Mouse (Mus musculus): ENCODE results near the gene Cdc14a. TPM values are rescaled to one million over a fixed set of nuclear protein-coding genes. Genes with fewer than 3 reads are reported as not detected.

Cdc14a gene
- polyA plus RNA-seq, 1 experiment from 2014 or later, result 13.4 TPM

DNA sequence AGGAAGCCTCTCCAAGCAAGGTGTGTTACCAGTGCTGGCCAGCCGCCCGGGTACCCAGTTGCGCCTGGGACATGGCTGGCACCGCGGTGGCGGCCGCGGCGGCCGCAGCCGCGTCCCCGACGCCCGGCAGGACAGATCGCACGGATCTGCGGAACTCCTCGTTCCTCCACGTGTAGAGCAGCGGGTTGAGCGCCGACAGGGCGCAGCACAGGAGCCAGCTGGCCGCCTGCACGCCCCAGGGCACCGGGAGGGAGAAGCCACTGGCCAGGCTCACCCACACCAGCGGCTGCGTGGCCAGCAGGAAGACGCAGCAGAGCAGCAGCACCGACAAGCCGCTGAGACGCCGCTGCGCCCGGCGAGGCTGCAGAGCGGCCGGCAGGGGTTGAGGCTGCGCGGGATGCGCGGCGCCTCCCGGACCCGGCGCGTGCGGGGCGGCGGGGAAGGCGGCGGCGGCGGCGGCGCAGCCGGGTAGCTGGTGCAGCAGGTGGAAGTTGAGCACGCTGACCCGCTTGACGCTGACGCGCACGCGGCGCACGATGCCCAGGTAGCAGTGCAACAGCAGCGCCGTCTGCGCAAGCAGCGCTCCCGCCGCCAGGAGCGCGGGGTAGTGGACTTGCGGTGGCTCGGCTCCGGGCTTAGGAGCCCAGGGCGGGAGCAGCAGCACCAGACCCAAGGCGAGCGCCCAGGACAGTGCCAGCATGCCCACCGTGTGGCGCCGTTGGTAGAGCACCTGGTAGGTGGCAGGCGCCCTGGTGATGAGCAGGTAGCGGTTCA lies 172.2 kb downstream of the Cdc14a start:
- Histone ChIP-seq H3K4me1 (peaks cover 22% of the 10 kb centered on the region), H3K9me3 (no peaks in the 10 kb centered on the region), H3K4me2 (replicated peaks) (peak overlapping the region; percentile 97), H3K27ac (no peak overlapping the region), H3K9ac (peak overlapping the region; percentile 42), H3K36me3 (no peaks in the 10 kb centered on the region), H3K4me3 (peak overlapping the region; percentile 49), H3K27me3 (peaks cover 54% of the 10 kb centered on the region)
- 1% methylated on average over 86 of the region's 86 CpGs for WGBS
- ATAC-seq (ENCODE audit: insufficient number of reproducible peaks, insufficient read depth, low FRiP score, low TSS enrichment), result peak; percentile 65

DNA sequence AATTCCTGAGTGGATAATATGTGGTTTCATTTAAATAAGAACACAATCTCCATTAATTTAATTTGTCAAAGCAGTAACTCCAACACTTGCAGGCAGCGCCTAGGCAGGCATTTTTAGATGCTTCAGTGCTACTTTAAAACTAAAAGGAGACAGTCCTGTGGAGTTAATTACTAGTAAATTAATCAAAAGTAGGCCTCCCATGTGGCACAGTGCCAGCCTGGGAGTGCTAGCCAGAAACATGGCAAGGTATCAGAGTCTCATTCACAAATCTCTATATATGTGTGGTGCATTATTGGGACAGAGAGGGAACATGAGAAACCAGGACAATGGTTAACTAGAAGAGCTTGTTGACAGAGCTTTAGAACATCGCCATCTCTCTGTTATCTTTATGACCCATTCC lies 174.8 kb downstream of the Cdc14a start:
- WGBS, result 87% methylated on average over 2 of the region's 2 CpGs
- Histone ChIP-seq H3K27me3 (peaks cover 44% of the 10 kb centered on the region), H3K9ac (no peak overlapping the region), H3K4me2 (replicated peaks) (no peak overlapping the region), H3K4me3 (no peak overlapping the region), H3K9me3 (no peaks in the 10 kb centered on the region), H3K27ac (no peak overlapping the region), H3K36me3 (no peaks in the 10 kb centered on the region), H3K4me1 (peaks cover 22% of the 10 kb centered on the region)
- no peak for ATAC-seq (ENCODE audit: insufficient number of reproducible peaks, insufficient read depth, low FRiP score, low TSS enrichment)

DNA sequence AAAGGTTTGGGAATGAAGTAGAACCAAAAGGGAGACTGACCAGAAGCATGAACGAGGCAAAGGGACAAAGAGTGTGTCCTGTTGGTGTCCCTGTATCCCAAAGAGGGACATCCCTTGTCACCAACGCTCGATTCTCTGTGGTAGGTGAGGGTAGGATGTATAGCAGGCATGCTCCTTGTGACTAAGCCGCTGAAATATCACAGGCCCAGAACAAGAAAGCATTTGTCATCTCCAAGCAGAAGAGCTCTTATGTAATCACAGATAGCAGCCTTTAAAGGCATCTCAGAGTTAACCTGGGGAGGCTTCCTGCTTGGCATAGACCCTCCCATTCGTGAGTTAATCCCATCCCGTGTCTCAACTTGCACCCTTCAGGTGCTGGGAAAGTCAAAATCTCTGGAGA lies 179.4 kb downstream of the Cdc14a start:
- Histone ChIP-seq H3K27ac (no peak overlapping the region), H3K27me3 (peaks cover 6% of the 10 kb centered on the region; the same call in 1 of the 2 replicates), H3K9ac (no peak overlapping the region), H3K9me3 (no peaks in the 10 kb centered on the region), H3K4me2 (replicated peaks) (no peak overlapping the region), H3K4me1 (no peaks in the 10 kb centered on the region), H3K36me3 (no peaks in the 10 kb centered on the region), H3K4me3 (no peak overlapping the region)
- no peak for ATAC-seq (ENCODE audit: insufficient number of reproducible peaks, insufficient read depth, low FRiP score, low TSS enrichment)
- WGBS, result 66% methylated on average over 6 of the region's 6 CpGs

GRCm38 (mm10) chr3:116242685-116243084 lies 181.1 kb downstream of the Cdc14a start:
- H3K9ac ChIP-seq, result no peak overlapping the region
- no peaks in the 10 kb centered on the region for H3K36me3 ChIP-seq
- no peak overlapping the region for H3K4me3 ChIP-seq
- no peak overlapping the region for H3K4me2 ChIP-seq (replicated peaks)
- H3K4me1 ChIP-seq, result no peaks in the 10 kb centered on the region
- no peak overlapping the region for H3K27ac ChIP-seq
- no peaks in the 10 kb centered on the region for H3K27me3 ChIP-seq
- WGBS, result 72% methylated on average over 9 of the region's 9 CpGs
- no peaks in the 10 kb centered on the region for H3K9me3 ChIP-seq
- no peak for ATAC-seq (ENCODE audit: insufficient number of reproducible peaks, insufficient read depth, low FRiP score, low TSS enrichment)

DNA sequence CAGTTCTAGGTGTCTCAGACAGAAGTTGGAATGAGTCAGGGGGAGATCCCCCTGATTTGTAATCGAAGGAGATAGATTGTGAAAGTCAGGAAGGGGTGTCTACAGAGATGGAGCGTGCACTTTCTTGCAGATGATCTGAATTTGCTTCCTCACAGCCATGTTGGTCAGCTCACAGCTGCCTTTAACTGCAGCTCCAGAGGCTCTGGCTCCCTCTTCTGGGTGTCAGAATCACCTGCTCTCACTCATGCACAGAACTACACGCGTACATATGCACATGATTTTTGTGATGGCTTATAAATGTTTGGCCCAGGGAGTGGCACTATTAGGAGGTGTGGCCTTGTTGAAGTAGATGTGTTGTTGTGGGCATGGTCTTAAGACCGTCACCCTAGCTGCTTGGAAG lies 186.3 kb downstream of the Cdc14a start:
- Histone ChIP-seq H3K4me3 (no peak overlapping the region), H3K27me3 (no peaks in the 10 kb centered on the region), H3K4me2 (replicated peaks) (no peak overlapping the region), H3K9ac (no peak overlapping the region), H3K36me3 (no peaks in the 10 kb centered on the region), H3K27ac (no peak overlapping the region), H3K9me3 (no peaks in the 10 kb centered on the region), H3K4me1 (no peaks in the 10 kb centered on the region)
- no peak for ATAC-seq (ENCODE audit: insufficient number of reproducible peaks, insufficient read depth, low FRiP score, low TSS enrichment)
- WGBS, result 90% methylated on average over 5 of the region's 5 CpGs

DNA sequence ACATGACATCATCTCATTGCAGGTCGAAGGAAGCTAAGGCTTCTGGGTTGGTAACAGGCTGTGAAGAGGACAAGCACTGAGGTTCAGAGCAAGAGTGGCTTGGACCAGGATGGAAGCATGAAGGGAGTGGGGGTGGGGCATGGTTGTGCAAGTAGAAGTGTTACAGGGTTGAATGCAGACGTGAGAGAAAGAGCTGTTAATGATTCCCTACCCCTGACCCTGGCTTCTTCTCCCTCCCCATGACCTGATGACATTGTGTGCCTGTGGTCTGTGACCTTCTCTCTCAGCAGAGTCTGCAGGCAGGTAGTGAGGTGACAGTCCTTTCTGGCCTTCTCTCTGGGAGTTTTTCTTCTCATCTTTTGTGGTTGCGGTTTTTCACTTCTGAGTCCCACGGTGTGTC lies 187.0 kb downstream of the Cdc14a start:
- H3K4me1 ChIP-seq, result no peaks in the 10 kb centered on the region
- H3K27me3 ChIP-seq, result no peaks in the 10 kb centered on the region
- H3K9me3 ChIP-seq, result no peaks in the 10 kb centered on the region
- no peak for ATAC-seq (ENCODE audit: insufficient number of reproducible peaks, insufficient read depth, low FRiP score, low TSS enrichment)
- H3K9ac ChIP-seq, result no peak overlapping the region
- H3K4me2 ChIP-seq (replicated peaks), result no peak overlapping the region
- no peak overlapping the region for H3K27ac ChIP-seq
- no peaks in the 10 kb centered on the region for H3K36me3 ChIP-seq
- no peak overlapping the region for H3K4me3 ChIP-seq
- WGBS, result 74% methylated on average over 4 of the region's 4 CpGs

- H3K9me3 ChIP-seq, result no peaks in the 10 kb centered on the region
- ATAC-seq (ENCODE audit: insufficient number of reproducible peaks, insufficient read depth, low FRiP score, low TSS enrichment), result no peak
- no peaks in the 10 kb centered on the region for H3K27me3 ChIP-seq
- H3K4me3 ChIP-seq, result no peak overlapping the region
- no peaks in the 10 kb centered on the region for H3K36me3 ChIP-seq
- WGBS, result 79% methylated on average over 3 of the region's 3 CpGs
- no peak overlapping the region for H3K27ac ChIP-seq
- H3K9ac ChIP-seq, result no peak overlapping the region
- no peak overlapping the region for H3K4me2 ChIP-seq (replicated peaks)
- H3K4me1 ChIP-seq, result peaks cover 8% of the 10 kb centered on the region; the same call in 1 of the 2 replicates
Observed at GRCm38 (mm10) chr3:116233515-116233914, 190.3 kb downstream of the Cdc14a start.

- no peaks in the 10 kb centered on the region for H3K9me3 ChIP-seq
- no peaks in the 10 kb centered on the region for H3K27me3 ChIP-seq
- peaks cover 16% of the 10 kb centered on the region for H3K4me1 ChIP-seq
- H3K27ac ChIP-seq, result no peak overlapping the region
- H3K4me2 ChIP-seq (replicated peaks), result no peak overlapping the region
- H3K36me3 ChIP-seq, result no peaks in the 10 kb centered on the region
- no peak for ATAC-seq (ENCODE audit: insufficient number of reproducible peaks, insufficient read depth, low FRiP score, low TSS enrichment)
- H3K9ac ChIP-seq, result no peak overlapping the region
- H3K4me3 ChIP-seq, result no peak overlapping the region
- 82% methylated on average over 5 of the region's 5 CpGs for WGBS
Observed at GRCm38 (mm10) chr3:116232763-116233162, 191.1 kb downstream of the Cdc14a start.

- ATAC-seq (ENCODE audit: insufficient number of reproducible peaks, insufficient read depth, low FRiP score, low TSS enrichment), result no peak
- peak overlapping the region; percentile 61 for H3K27ac ChIP-seq
Observed at GRCm38 (mm10) chr3:116229336-116229735, 194.5 kb downstream of the Cdc14a start.

GRCm38 (mm10) chr3:116228360-116229245 lies 195.2 kb downstream of the Cdc14a start:
- Histone ChIP-seq H3K4me2 (replicated peaks) (no peak overlapping the region), H3K4me3 (no peak overlapping the region), H3K4me1 (peaks cover 18% of the 10 kb centered on the region), H3K9ac (no peak overlapping the region), H3K27me3 (no peaks in the 10 kb centered on the region), H3K9me3 (no peaks in the 10 kb centered on the region), H3K36me3 (no peaks in the 10 kb centered on the region), H3K27ac (peak overlapping the region; percentile 61; the same call in 1 of the 2 replicates)
- ATAC-seq (ENCODE audit: insufficient number of reproducible peaks, insufficient read depth, low FRiP score, low TSS enrichment), result peak; percentile 70
- 25% methylated on average over 11 of the region's 11 CpGs for WGBS

More at GRCm38 (mm10) chr3:116229336-116229735, 194.5 kb downstream of the Cdc14a start:
- no peaks in the 10 kb centered on the region for H3K36me3 ChIP-seq
- no peaks in the 10 kb centered on the region for H3K27me3 ChIP-seq
- peaks cover 18% of the 10 kb centered on the region for H3K4me1 ChIP-seq
- no peak overlapping the region for H3K9ac ChIP-seq
- no peak overlapping the region for H3K4me3 ChIP-seq
- H3K9me3 ChIP-seq, result no peaks in the 10 kb centered on the region
- H3K4me2 ChIP-seq (replicated peaks), result no peak overlapping the region
- 76% methylated on average over 4 of the region's 4 CpGs for WGBS

GRCm38 (mm10) chr3:116227383-116227782 lies 196.4 kb downstream of the Cdc14a start:
- no peak overlapping the region for H3K4me2 ChIP-seq (replicated peaks)
- H3K27ac ChIP-seq, result no peak overlapping the region
- H3K9me3 ChIP-seq, result no peaks in the 10 kb centered on the region
- no peak overlapping the region for H3K4me3 ChIP-seq
- H3K36me3 ChIP-seq, result no peaks in the 10 kb centered on the region
- no peak; the same call in 1 of the 2 replicates for ATAC-seq (ENCODE audit: insufficient number of reproducible peaks, insufficient read depth, low FRiP score, low TSS enrichment)
- 44% methylated on average over 5 of the region's 5 CpGs for WGBS
- H3K9ac ChIP-seq, result no peak overlapping the region
- peaks cover 21% of the 10 kb centered on the region for H3K4me1 ChIP-seq
- no peaks in the 10 kb centered on the region for H3K27me3 ChIP-seq

DNA sequence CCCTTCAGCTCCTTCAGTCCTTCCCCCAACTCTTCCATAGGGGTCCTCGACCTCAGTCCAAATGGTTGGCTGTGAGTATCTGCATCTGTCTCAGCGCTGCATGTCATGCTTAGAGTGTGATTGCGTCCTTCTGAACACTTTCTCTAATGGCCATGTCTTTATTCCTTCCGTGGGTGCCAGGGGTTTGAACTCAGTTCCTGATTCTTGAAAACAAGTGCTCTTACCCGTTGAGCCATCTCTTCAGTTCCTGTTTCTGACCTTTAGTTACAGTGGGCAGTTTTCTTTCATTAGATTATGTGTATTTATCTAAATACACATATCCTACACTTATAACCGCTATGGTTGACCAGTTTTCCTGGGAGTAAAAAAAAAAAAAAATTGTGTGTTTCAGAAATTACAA lies 196.9 kb downstream of the Cdc14a start:
- H3K4me3 ChIP-seq, result no peak overlapping the region
- 80% methylated on average over 6 of the region's 6 CpGs for WGBS
- H3K36me3 ChIP-seq, result no peaks in the 10 kb centered on the region
- H3K4me1 ChIP-seq, result peaks cover 25% of the 10 kb centered on the region
- H3K4me2 ChIP-seq (replicated peaks), result no peak overlapping the region
- no peaks in the 10 kb centered on the region for H3K27me3 ChIP-seq
- ATAC-seq (ENCODE audit: insufficient number of reproducible peaks, insufficient read depth, low FRiP score, low TSS enrichment), result no peak
- no peaks in the 10 kb centered on the region for H3K9me3 ChIP-seq
- H3K9ac ChIP-seq, result no peak overlapping the region
- no peak overlapping the region for H3K27ac ChIP-seq

Measured in embryonic facial prominence, embryonic 12.5 days (tissue).